Mouse (Mus musculus) cerebellum, adult 18-20 months (tissue): ENCODE data around the gene Prkaca.

Source experiments
- DNase-seq, 2 experiments: peaks; one replicate each; pipeline ENCODE4 v3.0.0; 2021

Prkaca gene

DNA sequence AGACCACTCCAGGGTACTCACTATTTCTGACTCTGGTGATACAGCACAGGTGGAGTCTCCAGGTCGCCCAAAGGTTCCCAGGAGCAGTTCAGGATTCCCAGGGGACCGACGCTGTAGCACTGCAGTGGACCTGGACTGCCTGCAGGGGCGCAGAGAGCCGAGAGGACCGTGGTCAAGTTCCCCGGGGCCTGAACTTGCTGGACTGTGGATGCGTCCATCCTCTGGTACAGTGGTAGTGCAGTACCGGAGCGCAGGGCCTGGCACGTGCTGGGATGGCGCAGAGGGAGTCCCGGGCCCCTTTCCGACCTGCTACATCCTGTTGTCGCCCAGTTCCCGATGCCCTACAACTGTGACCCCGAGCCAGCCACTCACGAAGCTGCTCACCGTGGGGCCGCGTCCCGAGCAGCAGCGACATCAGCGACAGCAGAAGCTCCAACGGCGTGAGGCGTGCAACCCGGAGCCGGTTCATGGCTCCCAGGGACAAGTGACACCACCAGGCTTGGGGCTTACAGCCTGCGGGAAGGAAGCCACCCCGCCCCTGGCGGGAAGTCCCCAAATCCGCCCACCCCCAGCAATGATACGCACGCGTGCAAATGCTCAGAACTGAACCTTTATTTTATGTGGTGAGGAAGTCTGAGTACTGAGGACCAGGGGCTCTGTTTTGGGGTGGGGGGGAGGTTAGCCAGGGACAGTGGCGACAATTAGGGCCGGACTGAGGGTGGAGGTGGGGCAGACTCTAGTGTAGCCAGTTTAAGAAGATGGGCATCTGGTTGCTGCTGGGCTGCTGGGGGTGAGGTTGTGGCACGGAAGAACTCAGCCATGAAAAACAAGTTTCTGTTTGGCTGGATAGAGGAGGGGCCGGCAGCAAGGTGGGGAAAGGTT lies 69.5 kb downstream of the Prkaca start, which contains the start of gene Il27ra:
TSS of gene Il27ra (minus strand) at position 524 of the 882 bp plus-strand sequence.
- peak; percentile 28 to 43 for DNase-seq

DNA sequence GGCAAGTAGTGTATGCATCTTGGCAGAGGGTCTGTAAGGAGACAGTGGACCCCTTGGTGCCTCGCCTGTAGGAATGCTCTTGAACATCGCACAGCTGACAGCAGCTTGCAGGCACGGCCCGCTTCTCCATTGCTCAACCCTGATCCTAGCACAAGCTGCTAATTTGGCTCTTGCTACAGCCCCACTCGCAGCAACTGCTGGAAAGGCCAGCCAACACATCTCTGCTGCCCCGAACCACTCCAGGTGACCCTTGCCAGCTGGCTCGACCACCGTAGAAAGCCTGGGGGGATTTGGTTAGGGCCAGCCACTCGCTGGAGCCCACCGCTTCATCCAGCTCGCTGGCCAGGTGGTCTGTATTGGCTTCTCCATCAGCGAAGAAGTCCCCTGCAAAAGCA lies 70.2 kb downstream of the Prkaca start:
- DNase-seq, result no peak

DNA sequence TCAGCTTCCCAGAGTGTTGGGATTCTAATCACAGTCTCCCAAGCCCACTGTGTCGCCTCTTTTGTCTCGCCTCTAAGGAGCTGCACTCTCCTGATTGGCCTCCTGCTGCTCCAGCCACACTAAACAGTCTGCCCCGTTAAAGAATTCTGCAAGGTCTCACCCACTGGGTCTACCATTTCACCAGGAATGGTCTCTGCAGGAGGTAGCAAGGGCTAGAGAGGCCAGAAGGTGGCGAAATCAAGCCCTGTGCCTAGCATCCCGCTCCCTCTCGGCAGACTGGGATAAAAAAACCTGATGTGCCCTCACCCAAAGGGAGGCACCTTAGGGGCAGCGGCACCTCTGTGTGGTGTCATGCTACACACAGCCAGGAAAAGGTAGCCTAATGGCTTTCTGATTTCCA lies 71.3 kb downstream of the Prkaca start:
- no peak for DNase-seq

DNA sequence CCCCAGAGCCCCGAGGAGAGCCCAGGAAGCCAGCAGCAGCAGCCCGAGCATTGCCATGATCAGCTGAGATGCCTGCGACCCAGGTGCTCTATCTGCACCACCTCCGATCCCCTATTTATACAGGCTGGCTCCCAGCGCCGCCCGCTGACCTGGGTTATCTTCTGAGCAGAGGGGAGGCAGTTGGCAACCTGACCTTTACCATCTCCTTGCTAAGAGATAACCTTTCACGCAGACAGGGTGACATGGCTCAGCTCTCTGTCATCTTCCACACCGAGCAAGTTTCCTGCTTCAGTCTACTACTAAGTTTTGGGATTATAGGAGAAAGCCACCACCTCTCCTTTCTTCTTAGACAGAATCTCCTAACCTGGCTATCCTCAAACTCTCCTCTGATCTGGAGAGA lies 72.1 kb downstream of the Prkaca start, which contains the start of gene Rln3:
TSS of gene Rln3 (minus strand) at position 101 of the 400 bp plus-strand sequence.
- no peak for DNase-seq
